Mouse (Mus musculus) limb, embryonic 12.5 days (tissue): ENCODE measurements around the gene Irf2bp2. TPM values are rescaled to one million over a fixed set of nuclear protein-coding genes. Genes with fewer than 3 reads are reported as not detected.
"Not testable (repeated sequence)": the region's sequence is repeated elsewhere in the genome, so short reads cannot be mapped to it uniquely, and the experiment has no call there.

ENCODE experiments used
- ATAC-seq: fragments of 200-750 bp; cut with Nextera tagmentation; 2 replicates; pipeline ENCODE4 v1.8.0; 2017; ENCODE audit warnings: low read depth, moderate TSS enrichment; ENCODE audit not compliant: insufficient number of reproducible peaks, insufficient read depth, low FRiP score, low TSS enrichment
- H3K27ac ChIP-seq: fragments of 300-500 bp; sonication (generic); 2 replicates; pipeline ENCODE4 v1.5.1; 2016; ENCODE audit warnings: mild to moderate bottlenecking, moderate library complexity
- H3K27me3 ChIP-seq: fragments of 300-500 bp; sonication (generic); 2 replicates; pipeline ENCODE4 v1.6.1; 2016; ENCODE audit warnings: mild to moderate bottlenecking, moderate library complexity
- H3K36me3 ChIP-seq: fragments of 300-500 bp; sonication (generic); 2 replicates; pipeline ENCODE4 v1.6.1; 2016; ENCODE audit warnings: mild to moderate bottlenecking, moderate library complexity
- H3K4me1 ChIP-seq: fragments of 300-500 bp; sonication (generic); replicated peaks from 2 replicates; pipeline ENCODE4 v1.6.1; 2016
- H3K4me2 ChIP-seq: fragments of 300-500 bp; sonication (generic); 2 replicates; pipeline ENCODE4 v1.6.1; 2016; ENCODE audit warnings: mild to moderate bottlenecking, moderate library complexity
- H3K4me3 ChIP-seq: fragments of 300-500 bp; sonication (generic); replicated peaks from 2 replicates; pipeline ENCODE4 v1.5.1; 2016; ENCODE audit warnings: mild to moderate bottlenecking
- H3K9ac ChIP-seq: fragments of 300-500 bp; sonication (generic); replicated peaks from 2 replicates; pipeline ENCODE4 v1.6.1; 2016; ENCODE audit warnings: mild to moderate bottlenecking, moderate library complexity
- H3K9me3 ChIP-seq: fragments of 300-500 bp; sonication (generic); 2 replicates; pipeline ENCODE4 v1.6.1; 2016; ENCODE audit warnings: mild to moderate bottlenecking, moderate library complexity
- WGBS: fragments of 180-500 bp; shearing (Covaris S2); methylation state at CpG from one replicate; pipeline ENCODE4 v1.1.7; 2016; 5-methylcytosine and 5-hydroxymethylcytosine counted together
- polyA plus RNA-seq: library from polyadenylated mRNA; unstranded; fragments of >200 nt; fragmentation: Nextera tagmentation; extraction: Ambion mirVana; gene quantifications from 2 replicates; pipeline ENCODE4 v1.2.1, GENCODE M21; 2016

Gene Irf2bp2
- polyA plus RNA-seq, 1 experiment from 2014 or later, result 11.0 TPM

DNA sequence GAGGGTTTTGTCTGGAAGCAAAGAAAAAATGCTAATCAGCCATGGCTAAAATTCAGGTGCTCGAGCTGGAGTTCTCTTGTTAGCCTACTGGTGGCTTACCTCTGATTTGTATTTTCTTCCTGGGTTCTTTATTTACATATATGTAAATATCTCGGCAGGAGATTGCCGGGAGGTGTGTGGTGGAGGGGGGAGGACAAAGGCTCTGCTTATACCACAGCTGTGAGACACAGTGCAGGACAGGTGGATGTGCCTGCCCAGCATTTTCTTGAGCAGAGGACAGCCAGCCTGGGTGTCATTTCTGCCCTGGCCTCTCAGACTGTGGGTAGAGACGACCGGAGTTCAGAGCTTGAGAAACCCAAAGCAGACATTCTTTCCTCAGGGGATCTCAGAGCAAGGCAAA is 7.5 kb upstream of the Irf2bp2 start:
- Histone ChIP-seq H3K27me3 (no peaks in the 10 kb centered on the region), H3K4me1 (peaks cover 51% of the 10 kb centered on the region), H3K9me3 (no peaks in the 10 kb centered on the region), H3K4me3 (no peak overlapping the region), H3K36me3 (no peaks in the 10 kb centered on the region), H3K27ac (0 out of 2 replicates have a peak overlapping the region, but pooled peaks have one; percentile 9), H3K9ac (no peak overlapping the region), H3K4me2 (no peak overlapping the region)
- no peak for ATAC-seq
- WGBS, result 34% methylated on average over 5 of the region's 5 CpGs

DNA sequence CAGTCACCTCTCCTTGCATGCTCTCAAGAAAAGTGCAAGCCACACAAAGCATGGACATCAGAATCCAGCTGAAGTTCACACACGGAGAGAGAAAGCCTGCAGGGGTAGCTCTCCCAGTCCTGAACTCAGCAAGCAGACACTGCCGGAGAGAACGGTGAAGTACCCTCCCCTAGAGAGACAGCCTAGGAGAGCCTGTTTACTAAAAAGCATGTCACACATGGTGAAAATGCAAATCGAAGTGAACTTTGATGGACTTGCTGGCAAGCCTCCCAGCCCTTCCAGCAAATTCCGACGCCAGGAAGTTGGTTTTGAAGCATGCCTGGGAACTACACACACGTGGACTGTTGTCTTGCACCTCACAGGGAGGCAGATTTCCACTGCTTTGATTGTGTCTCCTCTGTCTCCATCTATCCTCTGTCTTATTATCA is 7.0 kb upstream of the Irf2bp2 start:
- H3K36me3 ChIP-seq, result no peaks in the 10 kb centered on the region
- no peak for ATAC-seq
- 12% methylated on average over 7 of the region's 7 CpGs for WGBS
- H3K4me3 ChIP-seq, result no peak overlapping the region
- 0 out of 2 replicates have a peak overlapping the region, but pooled peaks have one; percentile 9 for H3K27ac ChIP-seq
- H3K9ac ChIP-seq, result no peak overlapping the region
- no peaks in the 10 kb centered on the region for H3K9me3 ChIP-seq
- H3K27me3 ChIP-seq, result no peaks in the 10 kb centered on the region
- H3K4me1 ChIP-seq, result peaks cover 54% of the 10 kb centered on the region
- H3K4me2 ChIP-seq, result no peak overlapping the region

DNA sequence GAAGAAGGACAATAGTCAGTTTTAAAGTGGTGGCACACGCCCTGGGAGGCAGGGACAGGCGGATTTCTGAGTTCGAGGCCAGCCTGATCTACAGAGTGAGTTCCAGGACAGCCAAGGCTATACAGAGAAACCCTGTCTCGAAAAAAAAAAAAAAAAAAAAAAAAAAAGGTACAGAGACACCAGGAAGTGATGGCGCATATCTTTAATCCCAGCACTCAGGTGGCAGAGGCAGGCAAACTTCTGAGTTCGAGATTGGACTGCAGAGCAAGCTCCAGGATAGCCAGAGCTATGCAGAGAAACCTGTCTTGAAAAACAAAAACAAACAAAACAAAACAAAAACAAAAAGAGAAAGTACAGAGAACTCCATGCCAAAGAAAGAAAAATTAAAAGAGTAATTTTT is 6.6 kb upstream of the Irf2bp2 start:
- H3K4me1 ChIP-seq, result peaks cover 58% of the 10 kb centered on the region
- H3K27ac ChIP-seq, result not testable (repeated sequence)

DNA sequence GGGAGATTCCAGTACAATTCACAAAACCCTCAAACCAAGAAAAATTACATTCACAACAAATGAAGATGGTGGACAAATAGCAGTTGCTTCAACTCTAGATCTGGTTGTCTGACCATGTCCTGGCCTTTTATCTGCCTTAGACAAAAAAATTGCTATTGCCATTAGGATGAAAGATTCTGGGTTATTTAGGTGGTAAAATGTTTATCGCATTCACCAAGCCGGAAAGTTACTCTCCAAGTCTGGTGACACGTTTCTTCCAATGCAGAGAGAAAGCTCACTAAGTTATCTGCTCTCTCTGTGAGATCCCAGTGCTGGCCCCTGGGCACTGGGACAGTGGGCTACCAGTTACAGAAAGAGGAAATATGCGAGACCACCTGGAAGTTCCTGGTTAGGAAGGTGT is 5.5 kb upstream of the Irf2bp2 start:
- Histone ChIP-seq H3K9me3 (no peaks in the 10 kb centered on the region), H3K4me1 (peaks cover 66% of the 10 kb centered on the region), H3K4me3 (no peak overlapping the region), H3K27ac (no peak overlapping the region), H3K36me3 (no peaks in the 10 kb centered on the region), H3K27me3 (no peaks in the 10 kb centered on the region), H3K9ac (no peak overlapping the region), H3K4me2 (no peak overlapping the region)
- no peak for ATAC-seq
- 87% methylated on average over 4 of the region's 4 CpGs for WGBS

More for the DNA sequence above, 6.6 kb upstream of the Irf2bp2 start:
- 77% methylated on average over 6 of the region's 6 CpGs for WGBS
- H3K27me3 ChIP-seq, ATAC-seq, H3K4me2 ChIP-seq, H3K9me3 ChIP-seq, H3K9ac ChIP-seq, H3K36me3 ChIP-seq, H3K4me3 ChIP-seq: not testable (repeated sequence)

DNA sequence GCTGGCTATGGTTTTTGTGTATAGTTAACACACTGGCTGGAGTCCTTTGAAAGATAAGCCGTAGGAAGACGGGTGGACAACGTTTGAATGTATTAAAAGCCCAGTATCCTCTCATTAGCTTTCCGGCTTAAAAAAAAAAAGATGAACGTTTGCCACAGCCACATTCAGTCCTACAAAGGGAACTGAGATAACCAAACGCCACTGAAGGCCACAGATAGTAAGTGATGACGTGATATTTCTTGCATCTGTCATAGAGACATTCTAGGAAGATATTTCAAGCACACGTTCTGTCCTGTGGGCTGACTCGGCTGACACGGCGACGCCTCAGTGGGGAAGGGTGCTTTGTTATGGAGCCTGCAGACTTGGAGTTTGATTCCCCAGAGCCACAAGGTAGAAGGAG is 4.4 kb upstream of the Irf2bp2 start:
- Histone ChIP-seq H3K9me3 (no peaks in the 10 kb centered on the region), H3K27ac (no peak overlapping the region), H3K4me2 (no peak overlapping the region), H3K36me3 (no peaks in the 10 kb centered on the region), H3K27me3 (no peaks in the 10 kb centered on the region), H3K4me1 (peaks cover 56% of the 10 kb centered on the region), H3K9ac (no peak overlapping the region), H3K4me3 (no peak overlapping the region)
- 69% methylated on average over 12 of the region's 12 CpGs for WGBS
- no peak for ATAC-seq

DNA sequence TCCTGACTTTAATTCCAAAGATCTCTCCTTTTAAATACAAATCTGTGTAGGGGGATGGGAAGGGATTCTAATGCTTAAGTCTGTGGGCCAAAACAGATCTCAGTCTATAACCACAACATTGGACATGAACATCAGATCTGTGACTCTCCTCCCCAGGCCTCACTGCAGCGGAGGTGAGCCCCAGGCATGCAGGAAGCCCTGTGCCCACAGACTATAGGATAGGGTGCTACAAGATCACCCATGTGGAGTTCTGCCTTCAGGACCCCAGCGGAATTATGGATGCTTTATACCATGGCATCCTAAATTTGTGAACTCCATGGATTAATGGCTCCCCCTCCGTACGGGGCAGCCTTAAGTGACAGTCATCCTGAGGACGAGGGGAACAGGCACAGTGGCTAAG is 2.9 kb upstream of the Irf2bp2 start:
- Histone ChIP-seq H3K9me3 (no peaks in the 10 kb centered on the region), H3K27me3 (no peaks in the 10 kb centered on the region), H3K4me1 (peaks cover 43% of the 10 kb centered on the region), H3K27ac (peak overlapping the region; percentile 98), H3K4me2 (peak overlapping the region; percentile 78), H3K36me3 (0 out of 2 replicates have a peak, but pooled peaks cover 6% of the 10 kb centered on the region), H3K9ac (peak overlapping the region; percentile 47; the same call in 1 of the 2 replicates), H3K4me3 (no peak overlapping the region)
- WGBS, result 78% methylated on average over 5 of the region's 5 CpGs
- no peak for ATAC-seq

DNA sequence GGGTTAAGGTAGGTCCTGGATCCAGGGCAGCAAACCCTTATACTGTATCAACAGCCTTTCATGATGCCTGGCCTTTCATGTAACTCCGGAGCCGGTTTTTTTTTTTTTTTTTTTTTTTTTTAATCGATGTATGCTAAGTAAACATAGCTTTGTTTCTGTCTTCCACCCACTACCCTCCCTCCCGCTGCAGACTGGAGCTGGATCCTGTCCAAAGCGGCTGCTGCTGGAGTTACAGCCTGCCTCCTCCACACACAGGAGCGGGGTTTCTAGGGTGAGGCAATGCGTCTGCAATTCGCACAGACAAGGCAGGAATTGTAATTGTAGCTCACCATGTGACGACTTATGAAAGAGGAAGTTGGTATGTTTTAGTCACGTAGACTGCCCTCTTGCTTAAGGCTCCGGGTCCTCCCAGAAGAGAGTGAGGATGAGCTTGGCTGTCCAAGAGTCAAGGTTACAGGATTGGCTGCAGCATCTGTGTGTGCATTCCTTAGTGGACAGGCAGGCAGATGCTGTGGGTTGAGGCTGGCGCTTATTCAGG is 2.4 kb upstream of the Irf2bp2 start:
- H3K4me3 ChIP-seq, result peak overlapping the region; percentile 91; the same call in 1 of the 2 replicates
- peak overlapping the region; percentile 98 for H3K27ac ChIP-seq
- WGBS, result 16% methylated on average over 12 of the region's 12 CpGs
- peaks cover 44% of the 10 kb centered on the region for H3K4me1 ChIP-seq
- peak overlapping the region; percentile 97 for H3K9ac ChIP-seq
- ATAC-seq, result peak; percentile 73
- no peaks in the 10 kb centered on the region for H3K9me3 ChIP-seq
- peaks cover 10% of the 10 kb centered on the region for H3K36me3 ChIP-seq
- no peaks in the 10 kb centered on the region for H3K27me3 ChIP-seq
- peak overlapping the region; percentile 78 for H3K4me2 ChIP-seq

GRCm38 (mm10) chr8:126595204-126596061 is 1.6 kb upstream of the Irf2bp2 start:
- WGBS, result 32% methylated on average over 16 of the region's 16 CpGs
- Histone ChIP-seq H3K4me3 (peak overlapping the region; percentile 91), H3K9me3 (no peaks in the 10 kb centered on the region), H3K9ac (peak overlapping the region; percentile 97), H3K4me1 (peaks cover 41% of the 10 kb centered on the region), H3K27me3 (no peaks in the 10 kb centered on the region), H3K4me2 (peak overlapping the region; percentile 78), H3K36me3 (peaks cover 14% of the 10 kb centered on the region), H3K27ac (peak overlapping the region; percentile 98)
- ATAC-seq, result no peak

- peak overlapping the region; percentile 98 for H3K27ac ChIP-seq
- peak overlapping the region; percentile 97 for H3K9ac ChIP-seq
- H3K36me3 ChIP-seq, result peaks cover 21% of the 10 kb centered on the region
- H3K27me3 ChIP-seq, result no peaks in the 10 kb centered on the region
- peak; percentile 89 for ATAC-seq
- H3K9me3 ChIP-seq, result no peaks in the 10 kb centered on the region
- peak overlapping the region; percentile 91 for H3K4me3 ChIP-seq
- peak overlapping the region; percentile 78 for H3K4me2 ChIP-seq
- H3K4me1 ChIP-seq, result peaks cover 50% of the 10 kb centered on the region
- WGBS, result under 1% methylated on average over 48 of the region's 48 CpGs
These were observed 755 bp upstream of the Irf2bp2 start for GRCm38 (mm10) chr8:126594481-126595000.

DNA sequence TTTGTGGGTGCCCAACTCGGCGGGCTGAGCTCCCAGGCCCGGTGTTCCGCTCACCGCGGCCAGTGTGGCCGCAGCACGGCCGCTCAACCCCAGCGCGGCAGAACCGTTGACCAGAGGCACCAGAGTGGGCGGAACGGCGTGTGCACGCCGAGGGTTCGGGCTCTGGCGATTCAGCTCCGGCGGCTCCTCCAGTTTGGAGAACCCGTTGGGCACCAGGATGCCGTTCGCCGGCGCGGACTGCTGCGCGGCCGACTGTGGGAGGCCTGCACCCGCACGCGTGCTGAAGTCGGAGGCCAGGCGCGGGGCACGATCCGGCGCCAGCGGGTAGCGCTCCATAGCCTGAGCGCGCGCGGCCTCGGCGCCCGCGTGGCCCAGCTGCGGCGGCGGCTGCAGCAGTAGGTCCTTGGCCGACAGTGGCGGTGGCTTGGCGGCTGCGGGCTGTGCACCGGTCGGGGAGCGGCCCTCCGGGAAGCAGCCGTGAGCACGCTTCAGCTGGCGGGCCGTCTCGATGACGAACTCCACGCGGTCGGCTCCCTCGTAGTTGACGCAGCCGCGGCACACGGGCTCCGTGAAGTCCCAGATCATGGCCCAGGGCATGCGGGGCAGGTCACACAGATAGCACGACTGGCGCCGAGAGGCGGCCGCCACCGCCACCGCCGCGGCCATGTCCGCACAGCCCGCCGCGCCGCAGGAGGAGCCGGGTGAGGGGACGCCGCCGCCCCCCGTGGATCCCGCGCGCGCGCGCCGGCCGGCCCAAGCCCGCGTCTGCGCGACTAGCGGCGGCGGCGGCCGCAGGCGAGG is 815 bp downstream of the Irf2bp2 start:
- H3K9ac ChIP-seq, result peak overlapping the region; percentile 99
- H3K27ac ChIP-seq, result peak overlapping the region; percentile 99
- no peaks in the 10 kb centered on the region for H3K27me3 ChIP-seq
- H3K4me1 ChIP-seq, result peaks cover 61% of the 10 kb centered on the region
- peak overlapping the region; percentile 100 for H3K4me2 ChIP-seq
- WGBS, result under 1% methylated on average over 94 of the region's 113 CpGs
- peaks cover 28% of the 10 kb centered on the region for H3K36me3 ChIP-seq
- no peaks in the 10 kb centered on the region for H3K9me3 ChIP-seq
- no peak for ATAC-seq
- peak overlapping the region; percentile 91 for H3K4me3 ChIP-seq

GRCm38 (mm10) chr8:126592381-126592770 is 1.4 kb downstream of the Irf2bp2 start:
- H3K4me1 ChIP-seq, result peaks cover 61% of the 10 kb centered on the region
- peak overlapping the region; percentile 100 for H3K4me2 ChIP-seq
- ATAC-seq, result no peak
- peak overlapping the region; percentile 99 for H3K27ac ChIP-seq
- peaks cover 33% of the 10 kb centered on the region for H3K36me3 ChIP-seq
- no peaks in the 10 kb centered on the region for H3K9me3 ChIP-seq
- H3K27me3 ChIP-seq, result no peaks in the 10 kb centered on the region
- under 1% methylated on average over 43 of the region's 45 CpGs for WGBS
- H3K4me3 ChIP-seq, result peak overlapping the region; percentile 91
- H3K9ac ChIP-seq, result peak overlapping the region; percentile 99
